Mouse (Mus musculus): ENCODE data around the gene Ifi27l2b. TPM values are rescaled to one million over a fixed set of nuclear protein-coding genes. Genes with fewer than 3 reads are reported as not detected.

Ifi27l2b gene
- not detected in 2 replicates for polyA plus RNA-seq (2015; fragmentation: Nextera tagmentation; extraction: Ambion mirVana)

GRCm38 (mm10) chr12:103457140-103457539 is at the start of gene Ifi27l2b:
Gene Ifi27l2b, minus strand, starts transcription at chr12:103457223.
- Histone ChIP-seq H3K9me3 (ENCODE audit: control insufficient read depth, low read length) (no peaks in the 10 kb centered on the region), H3K9ac (replicated peaks; ENCODE audit: low read depth, low read length) (no peak within 1 kb of the TSS), H3K4me3 (replicated peaks; ENCODE audit: low read length) (no peak within 1 kb of the TSS), H3K36me3 (ENCODE audit: control insufficient read depth, insufficient read depth) (no peaks in the 10 kb centered on the region), H3K4me1 (replicated peaks; ENCODE audit: control insufficient read depth, insufficient read depth, low read length) (no peaks in the 10 kb centered on the region), H3K27me3 (replicated peaks; ENCODE audit: control insufficient read depth, insufficient read depth, low read length) (no peaks in the 10 kb centered on the region), H3K4me2 (ENCODE audit: low read length) (no peak within 1 kb of the TSS), H3K27ac (ENCODE audit: low read length) (no peak within 1 kb of the TSS)
- WGBS = 75% methylated on average over 3 of the region's 3 CpGs
- ATAC-seq = no peak

- H3K9ac ChIP-seq (replicated peaks; ENCODE audit: low read depth, low read length) = no peak overlapping the region
- H3K9me3 ChIP-seq (ENCODE audit: control insufficient read depth, low read length) = no peaks in the 10 kb centered on the region
- no peaks in the 10 kb centered on the region for H3K36me3 ChIP-seq (ENCODE audit: control insufficient read depth, insufficient read depth)
- no peaks in the 10 kb centered on the region for H3K4me1 ChIP-seq (replicated peaks; ENCODE audit: control insufficient read depth, insufficient read depth, low read length)
- no peaks in the 10 kb centered on the region for H3K27me3 ChIP-seq (replicated peaks; ENCODE audit: control insufficient read depth, insufficient read depth, low read length)
- H3K27ac ChIP-seq (ENCODE audit: low read length) = no peak overlapping the region
- H3K4me2 ChIP-seq (ENCODE audit: low read length) = no peak overlapping the region
- 90% methylated on average over 3 of the region's 3 CpGs for WGBS
- no peak overlapping the region for H3K4me3 ChIP-seq (replicated peaks; ENCODE audit: low read length)
- ATAC-seq = no peak
These were observed 47.4 kb upstream of the Ifi27l2b start for GRCm38 (mm10) chr12:103504402-103504801.

GRCm38 (mm10) chr12:103503300-103503699 is 46.3 kb upstream of the Ifi27l2b start:
- 73% methylated on average over 3 of the region's 3 CpGs for WGBS
- no peak for ATAC-seq

GRCm38 (mm10) chr12:103499261-103499660 is 42.2 kb upstream of the Ifi27l2b start:
- Histone ChIP-seq H3K4me1 (replicated peaks; ENCODE audit: control insufficient read depth, insufficient read depth, low read length) (no peaks in the 10 kb centered on the region), H3K27me3 (replicated peaks; ENCODE audit: control insufficient read depth, insufficient read depth, low read length) (no peaks in the 10 kb centered on the region), H3K36me3 (ENCODE audit: control insufficient read depth, insufficient read depth) (no peaks in the 10 kb centered on the region), H3K4me2 (ENCODE audit: low read length) (no peak overlapping the region), H3K4me3 (replicated peaks; ENCODE audit: low read length) (no peak overlapping the region), H3K9ac (replicated peaks; ENCODE audit: low read depth, low read length) (no peak overlapping the region), H3K9me3 (ENCODE audit: control insufficient read depth, low read length) (no peaks in the 10 kb centered on the region), H3K27ac (ENCODE audit: low read length) (no peak overlapping the region)
- 79% methylated on average over 2 of the region's 2 CpGs for WGBS
- no peak for ATAC-seq

More at GRCm38 (mm10) chr12:103503300-103503699, 46.3 kb upstream of the Ifi27l2b start:
- Histone ChIP-seq H3K27me3 (replicated peaks; ENCODE audit: control insufficient read depth, insufficient read depth, low read length) (no peaks in the 10 kb centered on the region), H3K4me1 (replicated peaks; ENCODE audit: control insufficient read depth, insufficient read depth, low read length) (no peaks in the 10 kb centered on the region), H3K27ac (ENCODE audit: low read length) (no peak overlapping the region), H3K9me3 (ENCODE audit: control insufficient read depth, low read length) (no peaks in the 10 kb centered on the region), H3K4me2 (ENCODE audit: low read length) (no peak overlapping the region), H3K4me3 (replicated peaks; ENCODE audit: low read length) (no peak overlapping the region), H3K9ac (replicated peaks; ENCODE audit: low read depth, low read length) (no peak overlapping the region), H3K36me3 (ENCODE audit: control insufficient read depth, insufficient read depth) (no peaks in the 10 kb centered on the region)

- no peak for ATAC-seq
- Histone ChIP-seq H3K9ac (replicated peaks; ENCODE audit: low read depth, low read length) (no peak overlapping the region), H3K4me3 (replicated peaks; ENCODE audit: low read length) (no peak overlapping the region), H3K27me3 (replicated peaks; ENCODE audit: control insufficient read depth, insufficient read depth, low read length) (no peaks in the 10 kb centered on the region), H3K4me2 (ENCODE audit: low read length) (no peak overlapping the region), H3K36me3 (ENCODE audit: control insufficient read depth, insufficient read depth) (no peaks in the 10 kb centered on the region), H3K27ac (ENCODE audit: low read length) (no peak overlapping the region), H3K4me1 (replicated peaks; ENCODE audit: control insufficient read depth, insufficient read depth, low read length) (no peaks in the 10 kb centered on the region), H3K9me3 (ENCODE audit: control insufficient read depth, low read length) (no peaks in the 10 kb centered on the region)
- WGBS = 76% methylated on average over 5 of the region's 5 CpGs
These were observed 41.7 kb upstream of the Ifi27l2b start for GRCm38 (mm10) chr12:103498768-103499167.

- H3K27ac ChIP-seq (ENCODE audit: low read length) = no peak overlapping the region
- 21% methylated on average over 6 of the region's 6 CpGs for WGBS
- H3K4me1 ChIP-seq (replicated peaks; ENCODE audit: control insufficient read depth, insufficient read depth, low read length) = no peaks in the 10 kb centered on the region
- no peak overlapping the region for H3K4me3 ChIP-seq (replicated peaks; ENCODE audit: low read length)
- no peak overlapping the region for H3K4me2 ChIP-seq (ENCODE audit: low read length)
- no peak overlapping the region for H3K9ac ChIP-seq (replicated peaks; ENCODE audit: low read depth, low read length)
- no peaks in the 10 kb centered on the region for H3K27me3 ChIP-seq (replicated peaks; ENCODE audit: control insufficient read depth, insufficient read depth, low read length)
- H3K36me3 ChIP-seq (ENCODE audit: control insufficient read depth, insufficient read depth) = no peaks in the 10 kb centered on the region
- ATAC-seq = no peak
- no peaks in the 10 kb centered on the region for H3K9me3 ChIP-seq (ENCODE audit: control insufficient read depth, low read length)
These were observed 37.5 kb upstream of the Ifi27l2b start for GRCm38 (mm10) chr12:103494486-103494885.

GRCm38 (mm10) chr12:103492767-103493166 is 35.7 kb upstream of the Ifi27l2b start:
- no peak overlapping the region for H3K4me2 ChIP-seq (ENCODE audit: low read length)
- H3K27ac ChIP-seq (ENCODE audit: low read length) = no peak overlapping the region
- H3K4me3 ChIP-seq (replicated peaks; ENCODE audit: low read length) = no peak overlapping the region
- H3K36me3 ChIP-seq (ENCODE audit: control insufficient read depth, insufficient read depth) = no peaks in the 10 kb centered on the region
- WGBS = 34% methylated on average over 5 of the region's 5 CpGs
- no peak overlapping the region for H3K9ac ChIP-seq (replicated peaks; ENCODE audit: low read depth, low read length)
- 0 out of 2 replicates have a peak, but pooled peaks have one; percentile 26 for ATAC-seq
- H3K4me1 ChIP-seq (replicated peaks; ENCODE audit: control insufficient read depth, insufficient read depth, low read length) = no peaks in the 10 kb centered on the region
- H3K27me3 ChIP-seq (replicated peaks; ENCODE audit: control insufficient read depth, insufficient read depth, low read length) = no peaks in the 10 kb centered on the region
- no peaks in the 10 kb centered on the region for H3K9me3 ChIP-seq (ENCODE audit: control insufficient read depth, low read length)

GRCm38 (mm10) chr12:103491091-103491730 is 34.2 kb upstream of the Ifi27l2b start:
- no peak overlapping the region for H3K4me3 ChIP-seq (replicated peaks; ENCODE audit: low read length)
- H3K4me1 ChIP-seq (replicated peaks; ENCODE audit: control insufficient read depth, insufficient read depth, low read length) = no peaks in the 10 kb centered on the region
- H3K36me3 ChIP-seq (ENCODE audit: control insufficient read depth, insufficient read depth) = no peaks in the 10 kb centered on the region
- H3K27me3 ChIP-seq (replicated peaks; ENCODE audit: control insufficient read depth, insufficient read depth, low read length) = no peaks in the 10 kb centered on the region
- 79% methylated on average over 3 of the region's 3 CpGs for WGBS
- no peak for ATAC-seq
- no peak overlapping the region for H3K9ac ChIP-seq (replicated peaks; ENCODE audit: low read depth, low read length)
- H3K27ac ChIP-seq (ENCODE audit: low read length) = no peak overlapping the region
- H3K9me3 ChIP-seq (ENCODE audit: control insufficient read depth, low read length) = no peaks in the 10 kb centered on the region
- no peak overlapping the region for H3K4me2 ChIP-seq (ENCODE audit: low read length)

- Histone ChIP-seq H3K9ac (replicated peaks; ENCODE audit: low read depth, low read length) (no peak overlapping the region), H3K27me3 (replicated peaks; ENCODE audit: control insufficient read depth, insufficient read depth, low read length) (no peaks in the 10 kb centered on the region), H3K36me3 (ENCODE audit: control insufficient read depth, insufficient read depth) (no peaks in the 10 kb centered on the region), H3K9me3 (ENCODE audit: control insufficient read depth, low read length) (no peaks in the 10 kb centered on the region), H3K4me3 (replicated peaks; ENCODE audit: low read length) (no peak overlapping the region), H3K27ac (ENCODE audit: low read length) (no peak overlapping the region), H3K4me2 (ENCODE audit: low read length) (no peak overlapping the region), H3K4me1 (replicated peaks; ENCODE audit: control insufficient read depth, insufficient read depth, low read length) (no peaks in the 10 kb centered on the region)
- 77% methylated on average over 2 of the region's 2 CpGs for WGBS
- no peak for ATAC-seq
These were observed 30.7 kb upstream of the Ifi27l2b start for GRCm38 (mm10) chr12:103487750-103488149.

- no peaks in the 10 kb centered on the region for H3K27me3 ChIP-seq (replicated peaks; ENCODE audit: control insufficient read depth, insufficient read depth, low read length)
- WGBS = 62% methylated on average over 4 of the region's 4 CpGs
- no peak for ATAC-seq
These were observed 30.3 kb upstream of the Ifi27l2b start for GRCm38 (mm10) chr12:103487276-103487675.

More at GRCm38 (mm10) chr12:103487276-103487675, 30.3 kb upstream of the Ifi27l2b start:
- H3K9me3 ChIP-seq (ENCODE audit: control insufficient read depth, low read length) = no peaks in the 10 kb centered on the region
- H3K4me1 ChIP-seq (replicated peaks; ENCODE audit: control insufficient read depth, insufficient read depth, low read length) = no peaks in the 10 kb centered on the region
- no peak overlapping the region for H3K4me2 ChIP-seq (ENCODE audit: low read length)
- no peak overlapping the region for H3K9ac ChIP-seq (replicated peaks; ENCODE audit: low read depth, low read length)
- no peaks in the 10 kb centered on the region for H3K36me3 ChIP-seq (ENCODE audit: control insufficient read depth, insufficient read depth)
- H3K4me3 ChIP-seq (replicated peaks; ENCODE audit: low read length) = no peak overlapping the region
- H3K27ac ChIP-seq (ENCODE audit: low read length) = no peak overlapping the region
